Mouse (Mus musculus) left cerebral cortex, adult 8-10 months (tissue): ENCODE measurements around the gene Mea1. TPM values are rescaled to one million over a fixed set of nuclear protein-coding genes. Genes with fewer than 3 reads are reported as not detected.

ENCODE experiments used
- total RNA-seq, 4 experiments: library from RNA; stranded (reverse); gene quantifications; 2 replicates each; pipeline ENCODE4 v1.2.4; 2022

The Mea1 gene
- total RNA-seq, 4 experiments from 2014 or later = 108 to 117 (median 113) TPM

Other genes starting within 250 kb of the Mea1 start
- gene Crip3, start 249.9 kb upstream of the Mea1 start, total RNA-seq = 1 to 10 TPM; 2.0 to 3.0 (median 2.5) TPM
- under 1 TPM; 0.53 to 0.78 (median 0.66) TPM for gene Slc22a7, start 240.3 kb upstream of the Mea1 start, total RNA-seq
- 100 to 1,000 TPM; 110 to 125 (median 119) TPM for gene Ttbk1, start 191.1 kb upstream of the Mea1 start, total RNA-seq
- 1 to 10 TPM; 3.0 to 5.4 (median 4.8) TPM for gene Dnph1, start 182.1 kb upstream of the Mea1 start, total RNA-seq
- gene Cul9, start 132.4 kb upstream of the Mea1 start, total RNA-seq = 10 to 100 TPM; 62.1 to 68.2 (median 66.4) TPM
- gene Srf, start 122.6 kb upstream of the Mea1 start, total RNA-seq = 10 to 100 TPM; 57.3 to 61.0 (median 60.6) TPM
- gene Ptk7, start 49.3 kb upstream of the Mea1 start, total RNA-seq = 10 to 100 TPM; 11.2 to 12.9 (median 11.8) TPM
- 10 to 100 TPM; 20.8 to 23.4 (median 22.5) TPM for gene Klc4, start 32.8 kb upstream of the Mea1 start, total RNA-seq
- 10 to 100 TPM; 54.2 to 66.0 (median 59.1) TPM for gene Mrpl2, start 32.6 kb upstream of the Mea1 start, total RNA-seq
- gene Cul7, start 28.5 kb upstream of the Mea1 start, total RNA-seq = 10 to 100 TPM; 28.0 to 33.6 (median 32.5) TPM
- gene Rrp36, start 4.4 kb upstream of the Mea1 start, total RNA-seq = 10 to 100 TPM; 16.6 to 19.3 (median 17.9) TPM
- gene Klhdc3, start 2.1 kb downstream of the Mea1 start, total RNA-seq = 100 to 1,000 TPM; 175 to 193 (median 189) TPM
- 10 to 100 TPM; 90.0 to 95.9 (median 92.0) TPM for gene Ppp2r5d, start 26.3 kb downstream of the Mea1 start, total RNA-seq
- gene Pex6, start 32.7 kb downstream of the Mea1 start, total RNA-seq = 10 to 100 TPM; 43.0 to 46.5 (median 45.4) TPM
- under 1 TPM in 3 of 4 experiments, not detected in 1; 0.43 to 0.74 (median 0.63) TPM for gene Gnmt, start 50.4 kb downstream of the Mea1 start, total RNA-seq
- 10 to 100 TPM; 66.8 to 75.9 (median 71.0) TPM for gene Cnpy3, start 73.4 kb downstream of the Mea1 start, total RNA-seq
- gene Ptcra, start 84.9 kb downstream of the Mea1 start, total RNA-seq = under 1 TPM in 2 of 4 experiments, not detected in 2; 0.28 to 0.46 TPM
- 1 to 10 TPM; 6.4 to 6.9 (median 6.7) TPM for gene 2310039H08Rik, start 93.8 kb downstream of the Mea1 start, total RNA-seq
- 10 to 100 TPM; 39.0 to 54.3 (median 41.4) TPM for gene Rpl7l1, start 103.9 kb downstream of the Mea1 start, total RNA-seq
- 10 to 100 TPM; 54.4 to 63.1 (median 59.4) TPM for gene Bicral, start 179.7 kb downstream of the Mea1 start, total RNA-seq
- gene Tbcc, start 211.9 kb downstream of the Mea1 start, total RNA-seq = 10 to 100 TPM; 26.1 to 38.4 (median 32.5) TPM
- under 1 TPM in 1 of 4 experiments, not detected in 3; 0.13 TPM for gene Prph2, start 231.7 kb downstream of the Mea1 start, total RNA-seq